Mouse (Mus musculus): ENCODE data around the gene Pank1.

DNA sequence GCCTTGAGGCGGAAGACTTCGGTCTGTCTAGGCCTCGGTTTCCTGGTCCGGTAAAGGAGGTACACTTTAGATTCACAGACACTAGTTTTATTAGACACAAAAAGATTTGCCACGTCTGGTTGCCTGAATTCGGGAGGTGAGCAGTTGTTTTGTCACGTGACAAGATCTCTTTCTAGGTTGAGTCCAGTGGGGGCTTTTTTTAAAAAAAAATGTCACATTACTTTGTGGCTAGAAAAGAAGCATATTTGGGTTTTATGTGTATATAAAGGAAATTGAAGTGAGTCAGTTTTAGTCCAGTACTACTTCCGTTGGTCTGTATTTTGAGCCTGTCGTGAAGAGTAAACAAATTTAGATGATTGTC, 43.3 kb upstream of the Pank1 start:
- TF ChIP-seq CTCF (IDR thresholded peaks at IDR 0.05; ENCODE audit: extremely low read depth, insufficient read depth, insufficient read length, insufficient replicate concordance) (no peak), POLR2A (IDR thresholded peaks at IDR 0.05; ENCODE audit: low read depth, low read length) (no peak)
